Mouse (Mus musculus) gastrocnemius, adult 2 months (tissue): ENCODE data around the gene Pltp. TPM values are rescaled to one million over a fixed set of nuclear protein-coding genes. Genes with fewer than 3 reads are reported as not detected.

Source experiments
- DNase-seq: peaks from one replicate; pipeline ENCODE4 v3.0.0; 2022
- H3K27ac ChIP-seq: fragments of 200-600 bp; 2 replicates; pipeline ENCODE4 v1.8.1; 2022; ENCODE audit warnings: mild to moderate bottlenecking
- H3K4me3 ChIP-seq: fragments of 200-600 bp; 2 replicates; pipeline ENCODE4 v1.8.1; 2022; ENCODE audit warnings: mild to moderate bottlenecking, moderate library complexity
- CTCF ChIP-seq: fragments of 200-600 bp; IDR thresholded peaks from 2 replicates; pipeline ENCODE4 v1.8.1; 2022; ENCODE audit warnings: antibody characterized with exemption, mild to moderate bottlenecking, moderate library complexity
- intact Hi-C: fragments of 180-260 bp; cut with DNase I; formaldehyde crosslinking; loops from one replicate; pipeline ENCODE4 v1.15.1; 2025
- total RNA-seq, 2 experiments: library from RNA; stranded (reverse); gene quantifications; 2 replicates each; pipeline ENCODE4 v1.2.3; 2021

Gene Pltp
- total RNA-seq, 2 experiments from 2014 or later: 11.4 to 20.1 TPM

GRCm38 (mm10) chr2:164792400-164793190 lies 64.9 kb downstream of the Pltp start:
- no peak for TF ChIP-seq CTCF
- no peak for DNase-seq
- peak overlapping the region; percentile 76 for H3K27ac ChIP-seq
- intact Hi-C loops: no loop called here
- H3K4me3 ChIP-seq: no peak overlapping the region

- TF ChIP-seq CTCF: no peak
- intact Hi-C loops: no loop called here
- peak overlapping the region; percentile 76; the same call in 1 of the 2 replicates for H3K27ac ChIP-seq
- no peak overlapping the region for H3K4me3 ChIP-seq
- peak; percentile 39 for DNase-seq
These were observed 65.7 kb downstream of the Pltp start for GRCm38 (mm10) chr2:164791841-164792261.

- H3K27ac ChIP-seq: peak overlapping the region; percentile 59
- no peak for TF ChIP-seq CTCF
- intact Hi-C loops: no loop called here
- no peak overlapping the region for H3K4me3 ChIP-seq
- peak; percentile 68 for DNase-seq
These were observed 67.1 kb downstream of the Pltp start for GRCm38 (mm10) chr2:164790451-164790850.

Other genes with a start within 250 kb of the Pltp start
- not detected for gene Wfdc6b, start 244.2 kb downstream of the Pltp start, total RNA-seq
- not detected for gene Wfdc8, start 244.1 kb downstream of the Pltp start, total RNA-seq
- gene Wfdc16, start 218.9 kb downstream of the Pltp start, total RNA-seq: not detected
- not detected for gene Wfdc10, start 201.7 kb downstream of the Pltp start, total RNA-seq
- gene Wfdc9, start 201.1 kb downstream of the Pltp start, total RNA-seq: not detected
- not detected for gene Wfdc11, start 183.6 kb downstream of the Pltp start, total RNA-seq
- gene Wfdc13, start 172.6 kb downstream of the Pltp start, total RNA-seq: not detected
- not detected for gene Spint4, start 159.2 kb downstream of the Pltp start, total RNA-seq
- gene Spint5, start 142.4 kb downstream of the Pltp start, total RNA-seq: not detected
- not detected for gene Wfdc3, start 111.8 kb downstream of the Pltp start, total RNA-seq
- 10 to 100 TPM; 18.5 to 19.4 TPM for gene Dnttip1, start 111.7 kb downstream of the Pltp start, total RNA-seq
- gene Ube2c, start 87.8 kb downstream of the Pltp start, total RNA-seq: under 1 TPM; 0.20 to 0.33 TPM
- gene Tnnc2, start 77.7 kb downstream of the Pltp start, total RNA-seq: over 10,000 TPM; 14,820 to 17,621 TPM
- 10 to 100 TPM; 20.6 to 25.6 TPM for gene Snx21, start 71.9 kb downstream of the Pltp start, total RNA-seq
- 1 to 10 TPM; 7.9 to 8.6 TPM for gene Acot8, start 52.8 kb downstream of the Pltp start, total RNA-seq
- gene Zswim3, start 52.6 kb downstream of the Pltp start, total RNA-seq: 1 to 10 TPM; 1.2 to 1.4 TPM
- gene Zswim1, start 35.0 kb downstream of the Pltp start, total RNA-seq: 1 to 10 TPM; 4.6 to 4.9 TPM
- under 1 TPM in 1 of 2 experiments, not detected in 1; 0.84 TPM for gene Spata25, start 29.2 kb downstream of the Pltp start, total RNA-seq
- 10 to 100 TPM; 50.2 to 58.1 TPM for gene Ctsa, start 24.8 kb downstream of the Pltp start, total RNA-seq
- 10 to 100 TPM; 31.1 to 37.0 TPM for gene Neurl2, start 24.3 kb downstream of the Pltp start, total RNA-seq
- gene Pcif1, start 21.6 kb upstream of the Pltp start, total RNA-seq: 10 to 100 TPM; 25.6 TPM
- gene Zfp335, start 54.0 kb upstream of the Pltp start, total RNA-seq: 10 to 100 TPM in 1 of 2 experiments, 1 to 10 TPM in 1; 9.7 to 10.5 TPM
- gene Mmp9, start 83.1 kb upstream of the Pltp start, total RNA-seq: 1 to 10 TPM in 1 of 2 experiments, under 1 TPM in 1; 0.46 to 1.1 TPM
- under 1 TPM; 0.36 to 0.53 TPM for gene Slc12a5, start 103.1 kb upstream of the Pltp start, total RNA-seq
- 10 to 100 TPM; 13.2 to 14.6 TPM for gene Ncoa5, start 177.2 kb upstream of the Pltp start, total RNA-seq
- gene Cd40, start 197.9 kb upstream of the Pltp start, total RNA-seq: under 1 TPM; 0.69 to 0.75 TPM
- not detected for gene 1700025C18Rik, start 233.0 kb upstream of the Pltp start, total RNA-seq